Mouse (Mus musculus): ENCODE data around the gene Ano10. TPM values are rescaled to one million over a fixed set of nuclear protein-coding genes. Genes with fewer than 3 reads are reported as not detected.

Ano10 gene
- polyA plus RNA-seq, 1 experiment from 2014 or later, result 31.9 TPM

GRCm38 (mm10) chr9:122193823-122194222 lies 100.4 kb downstream of the Ano10 start:
- no peak for ATAC-seq (ENCODE audit: insufficient number of reproducible peaks, insufficient read depth, low FRiP score, low TSS enrichment, low read depth)
- Histone ChIP-seq H3K4me2 (no peak overlapping the region), H3K27me3 (no peaks in the 10 kb centered on the region), H3K9ac (no peak overlapping the region), H3K9me3 (no peaks in the 10 kb centered on the region), H3K4me1 (peaks cover 11% of the 10 kb centered on the region; the same call in 1 of the 2 replicates), H3K27ac (no peak overlapping the region), H3K36me3 (0 out of 2 replicates have a peak, but pooled peaks cover 2% of the 10 kb centered on the region), H3K4me3 (no peak overlapping the region)
- WGBS, result 82% methylated on average over 5 of the region's 5 CpGs

GRCm38 (mm10) chr9:122193361-122193760 lies 100.9 kb downstream of the Ano10 start:
- H3K9ac ChIP-seq, result peak overlapping the region; percentile 44; the same call in 1 of the 2 replicates
- no peak overlapping the region for H3K27ac ChIP-seq
- no peak overlapping the region for H3K4me2 ChIP-seq
- 59% methylated on average over 5 of the region's 5 CpGs for WGBS
- no peaks in the 10 kb centered on the region for H3K9me3 ChIP-seq
- no peaks in the 10 kb centered on the region for H3K27me3 ChIP-seq
- H3K4me1 ChIP-seq, result peaks cover 11% of the 10 kb centered on the region; the same call in 1 of the 2 replicates
- H3K36me3 ChIP-seq, result no peaks in the 10 kb centered on the region
- H3K4me3 ChIP-seq, result no peak overlapping the region
- no peak for ATAC-seq (ENCODE audit: insufficient number of reproducible peaks, insufficient read depth, low FRiP score, low TSS enrichment, low read depth)

- H3K36me3 ChIP-seq, result no peaks in the 10 kb centered on the region
- no peak overlapping the region for H3K27ac ChIP-seq
- no peak overlapping the region for H3K4me3 ChIP-seq
- no peak overlapping the region for H3K9ac ChIP-seq
- H3K9me3 ChIP-seq, result no peaks in the 10 kb centered on the region
- ATAC-seq (ENCODE audit: insufficient number of reproducible peaks, insufficient read depth, low FRiP score, low TSS enrichment, low read depth), result no peak
- 38% methylated on average over 1 of the region's 1 CpGs for WGBS
- H3K4me2 ChIP-seq, result no peak overlapping the region
- H3K4me1 ChIP-seq, result peaks cover 11% of the 10 kb centered on the region; the same call in 1 of the 2 replicates
- no peaks in the 10 kb centered on the region for H3K27me3 ChIP-seq
These were observed 105.5 kb downstream of the Ano10 start for GRCm38 (mm10) chr9:122188724-122189123.

GRCm38 (mm10) chr9:122187451-122187921 lies 106.7 kb downstream of the Ano10 start:
- Histone ChIP-seq H3K4me3 (no peak overlapping the region), H3K9me3 (no peaks in the 10 kb centered on the region), H3K4me2 (no peak overlapping the region), H3K4me1 (peaks cover 6% of the 10 kb centered on the region; the same call in 1 of the 2 replicates), H3K36me3 (no peaks in the 10 kb centered on the region), H3K27me3 (no peaks in the 10 kb centered on the region), H3K9ac (no peak overlapping the region), H3K27ac (no peak overlapping the region)
- 80% methylated on average over 7 of the region's 7 CpGs for WGBS
- ATAC-seq (ENCODE audit: insufficient number of reproducible peaks, insufficient read depth, low FRiP score, low TSS enrichment, low read depth), result no peak

GRCm38 (mm10) chr9:122186643-122187226 lies 107.5 kb downstream of the Ano10 start:
- no peak overlapping the region for H3K27ac ChIP-seq
- H3K9ac ChIP-seq, result no peak overlapping the region
- H3K4me2 ChIP-seq, result no peak overlapping the region
- H3K27me3 ChIP-seq, result no peaks in the 10 kb centered on the region
- WGBS, result 71% methylated on average over 1 of the region's 1 CpGs
- no peak overlapping the region for H3K4me3 ChIP-seq
- H3K4me1 ChIP-seq, result peaks cover 6% of the 10 kb centered on the region; the same call in 1 of the 2 replicates
- no peaks in the 10 kb centered on the region for H3K36me3 ChIP-seq
- ATAC-seq (ENCODE audit: insufficient number of reproducible peaks, insufficient read depth, low FRiP score, low TSS enrichment, low read depth), result no peak
- no peaks in the 10 kb centered on the region for H3K9me3 ChIP-seq

GRCm38 (mm10) chr9:122185953-122186352 lies 108.3 kb downstream of the Ano10 start:
- Histone ChIP-seq H3K4me1 (peaks cover 6% of the 10 kb centered on the region; the same call in 1 of the 2 replicates), H3K36me3 (no peaks in the 10 kb centered on the region), H3K27ac (no peak overlapping the region; the same call in 1 of the 2 replicates), H3K9ac (no peak overlapping the region), H3K27me3 (no peaks in the 10 kb centered on the region), H3K4me3 (no peak overlapping the region), H3K4me2 (no peak overlapping the region), H3K9me3 (no peaks in the 10 kb centered on the region)
- ATAC-seq (ENCODE audit: insufficient number of reproducible peaks, insufficient read depth, low FRiP score, low TSS enrichment, low read depth), result no peak
- WGBS, result 45% methylated on average over 6 of the region's 6 CpGs

GRCm38 (mm10) chr9:122185061-122185460 lies 109.2 kb downstream of the Ano10 start:
- Histone ChIP-seq H3K36me3 (no peaks in the 10 kb centered on the region), H3K9me3 (no peaks in the 10 kb centered on the region), H3K4me2 (no peak overlapping the region), H3K4me1 (peaks cover 6% of the 10 kb centered on the region; the same call in 1 of the 2 replicates), H3K4me3 (no peak overlapping the region), H3K9ac (no peak overlapping the region), H3K27ac (no peak overlapping the region), H3K27me3 (no peaks in the 10 kb centered on the region)
- no peak for ATAC-seq (ENCODE audit: insufficient number of reproducible peaks, insufficient read depth, low FRiP score, low TSS enrichment, low read depth)
- WGBS, result 20% methylated on average over 2 of the region's 2 CpGs

- Histone ChIP-seq H3K4me1 (peaks cover 6% of the 10 kb centered on the region; the same call in 1 of the 2 replicates), H3K4me3 (no peak overlapping the region), H3K9ac (no peak overlapping the region), H3K4me2 (no peak overlapping the region), H3K9me3 (no peaks in the 10 kb centered on the region), H3K27me3 (no peaks in the 10 kb centered on the region), H3K27ac (no peak overlapping the region), H3K36me3 (no peaks in the 10 kb centered on the region)
- ATAC-seq (ENCODE audit: insufficient number of reproducible peaks, insufficient read depth, low FRiP score, low TSS enrichment, low read depth), result no peak
- 77% methylated on average over 3 of the region's 3 CpGs for WGBS
These were observed 109.9 kb downstream of the Ano10 start for GRCm38 (mm10) chr9:122184329-122184728.

- H3K9ac ChIP-seq, result no peak overlapping the region
- H3K4me2 ChIP-seq, result no peak overlapping the region
- H3K27me3 ChIP-seq, result no peaks in the 10 kb centered on the region
- H3K9me3 ChIP-seq, result no peaks in the 10 kb centered on the region
- H3K27ac ChIP-seq, result no peak overlapping the region
- no peaks in the 10 kb centered on the region for H3K36me3 ChIP-seq
- no peak overlapping the region for H3K4me3 ChIP-seq
- no peak for ATAC-seq (ENCODE audit: insufficient number of reproducible peaks, insufficient read depth, low FRiP score, low TSS enrichment, low read depth)
- 79% methylated on average over 4 of the region's 4 CpGs for WGBS
- H3K4me1 ChIP-seq, result peaks cover 8% of the 10 kb centered on the region; the same call in 1 of the 2 replicates
These were observed 111.1 kb downstream of the Ano10 start for GRCm38 (mm10) chr9:122183074-122183473.

- H3K4me3 ChIP-seq, result no peak overlapping the region
- WGBS, result 67% methylated on average over 3 of the region's 3 CpGs
These were observed 114.1 kb downstream of the Ano10 start for GRCm38 (mm10) chr9:122180105-122180504.

GRCm38 (mm10) chr9:122178427-122178826 lies 115.8 kb downstream of the Ano10 start:
- no peak overlapping the region for H3K4me3 ChIP-seq
- WGBS, result 69% methylated on average over 4 of the region's 4 CpGs
- peaks cover 20% of the 10 kb centered on the region for H3K36me3 ChIP-seq
- no peak overlapping the region for H3K4me2 ChIP-seq
- H3K9me3 ChIP-seq, result no peaks in the 10 kb centered on the region
- ATAC-seq (ENCODE audit: insufficient number of reproducible peaks, insufficient read depth, low FRiP score, low TSS enrichment, low read depth), result no peak
- no peaks in the 10 kb centered on the region for H3K27me3 ChIP-seq
- H3K9ac ChIP-seq, result no peak overlapping the region
- H3K27ac ChIP-seq, result no peak overlapping the region
- H3K4me1 ChIP-seq, result peaks cover 7% of the 10 kb centered on the region

More at GRCm38 (mm10) chr9:122180105-122180504, 114.1 kb downstream of the Ano10 start:
- Histone ChIP-seq H3K4me2 (no peak overlapping the region), H3K9ac (no peak overlapping the region), H3K36me3 (peaks cover 12% of the 10 kb centered on the region), H3K9me3 (no peaks in the 10 kb centered on the region), H3K27me3 (no peaks in the 10 kb centered on the region), H3K27ac (no peak overlapping the region), H3K4me1 (0 out of 2 replicates have a peak, but pooled peaks cover 3% of the 10 kb centered on the region)
- ATAC-seq (ENCODE audit: insufficient number of reproducible peaks, insufficient read depth, low FRiP score, low TSS enrichment, low read depth), result no peak
